In genomic region chr14:73329871-73330270, GRCm38 (mm10) we compare ENCODE assay signal across 14 mouse cellular contexts. TPM values are rescaled to one million over a fixed set of nuclear protein-coding genes. Genes with fewer than 3 reads are reported as not detected.
DNase-seq lines count a peak whose midpoint lies in the region; ATAC-seq lines count a peak whose summit lies in the region.
"Had no signal": no experiment of that assay in that cellular context is flagged by ENCODE, and none has a peak within 500 bp of the region (broad histone marks: within the 10 kb centered on the region; RNA-seq: fewer than 3 reads in every experiment).

No protein-coding gene starts in this region.

- peak; percentile 13 for DNase-seq in lung, postnatal 25 days (ENCODE audit: low spot score)
- DNase-seq in lung, postnatal 14 days, result no peak
- DNase-seq in 3T3-L1 (ENCODE audit: low read depth, low spot score) (peak; percentile 65), NIH3T3 (ENCODE audit: low read depth) (peak; percentile 70)
- no peak for DNase-seq in cerebellum, postnatal 4 days (ENCODE audit: low spot score in 2 of 2)
- DNase-seq: adrenal gland, adult 8-10 months; adrenal gland, postnatal 36 days; cerebellum, adult 11 months; cerebellum, adult 8-10 months; cerebellum, postnatal 14 days; gastrocnemius, postnatal 10 days; heart, adult 2 months had no signal

- ATAC-seq in megakaryocyte progenitor cell, adult 5-6 weeks (replicated peaks; ENCODE audit: poor library complexity), result no peak
- ATAC-seq: forebrain, embryonic 16.5 days had no signal

RNA-seq across cellular contexts. Expression of gene Rb1, which starts 4.2 kb away (rescaled TPM):
- 46.8 and 47.0 TPM in 2 replicates for total RNA-seq in megakaryocyte progenitor cell, adult 5-6 weeks (2015)
- 16.2 and 16.6 TPM in 2 replicates for total RNA-seq in megakaryocyte progenitor cell, adult 5-6 weeks (2017)

RNA-seq across cellular contexts. Expression of gene Itm2b, which starts 55.2 kb away (rescaled TPM):
- total RNA-seq in megakaryocyte progenitor cell, adult 5-6 weeks (2015), result 1,237 and 1,336 TPM in 2 replicates
- total RNA-seq in megakaryocyte progenitor cell, adult 5-6 weeks (2017), result 1,026 and 1,067 TPM in 2 replicates

Comparison
In these comparisons a context has a peak if more than half of its experiments do, and no peak if none do; other contexts are left out.
1. DNase-seq: peak in lung, postnatal 25 days (single experiment), 3T3-L1 (single experiment) and NIH3T3 (single experiment); none in lung, postnatal 14 days (single experiment) and cerebellum, postnatal 4 days (0 of 2).